Mouse (Mus musculus) bone marrow, adult 2 months (tissue): ENCODE results near the gene Pkn2. TPM values are rescaled to one million over a fixed set of nuclear protein-coding genes. Genes with fewer than 3 reads are reported as not detected.

Experiments
- H3K27ac ChIP-seq: fragments of 200-500 bp; 2 replicates; pipeline ENCODE4 v1.5.1; 2012; ENCODE audit warnings: low read depth, mild to moderate bottlenecking, control low read depth, inconsistent platforms, low read length; ENCODE audit not compliant: control insufficient read depth, poor library complexity, insufficient read depth
- H3K4me1 ChIP-seq: fragments of 200-500 bp; 2 replicates; pipeline ENCODE4 v1.6.1; 2011; ENCODE audit warnings: low read length; ENCODE audit not compliant: control insufficient read depth, insufficient read depth
- H3K4me3 ChIP-seq: fragments of 200-500 bp; replicated peaks from 2 replicates; pipeline ENCODE3; 2011; ENCODE audit warnings: mild to moderate bottlenecking, low read depth, low read length, control low read depth; ENCODE audit not compliant: control insufficient read depth
- CTCF ChIP-seq: fragments of 200-500 bp; IDR thresholded peaks from 2 replicates; pipeline ENCODE4 v1.5.1; 2011; ENCODE audit warnings: low read length, control low read depth; ENCODE audit not compliant: control insufficient read depth, insufficient read depth
- POLR2A ChIP-seq: fragments of 200-500 bp; IDR thresholded peaks from 2 replicates; pipeline ENCODE4 v1.6.1; 2011; ENCODE audit warnings: low read depth, mild to moderate bottlenecking, control low read depth, low read length, borderline replicate concordance; ENCODE audit not compliant: control insufficient read depth
- WGBS: fragments of 180-500 bp; shearing (Covaris S2); methylation state at CpG from one replicate; pipeline ENCODE4 v1.1.7; 2018; 5-methylcytosine and 5-hydroxymethylcytosine counted together
- polyA plus RNA-seq: library from polyadenylated mRNA; stranded (reverse); fragments of >200 nt; gene quantifications from 2 replicates; pipeline ENCODE4 v1.2.4, GENCODE M21; 2011; ENCODE audit warnings: low replicate concordance; ENCODE audit not compliant: missing spikeins, insufficient read depth, insufficient read length

Gene Pkn2
- polyA plus RNA-seq, 1 experiment, result 35.2 TPM

GRCm38 (mm10) chr3:142826449-142827146, 55.2 kb downstream of the Pkn2 start:
- WGBS, result 98% methylated on average over 4 of the region's 4 CpGs
- TF ChIP-seq CTCF, result no peak
- TF ChIP-seq POLR2A, result no peak

GRCm38 (mm10) chr3:142823606-142824005, 58.2 kb downstream of the Pkn2 start:
- 100% methylated on average over 1 of the region's 1 CpGs for WGBS
- Histone ChIP-seq H3K4me1 (no peaks in the 10 kb centered on the region), H3K27ac (no peak overlapping the region), H3K4me3 (no peak overlapping the region)
- TF ChIP-seq CTCF (no peak), POLR2A (no peak)

More at GRCm38 (mm10) chr3:142826449-142827146, 55.2 kb downstream of the Pkn2 start:
- no peak overlapping the region for H3K27ac ChIP-seq
- no peaks in the 10 kb centered on the region for H3K4me1 ChIP-seq
- no peak overlapping the region for H3K4me3 ChIP-seq

- Histone ChIP-seq H3K4me3 (no peak overlapping the region), H3K27ac (no peak overlapping the region), H3K4me1 (no peaks in the 10 kb centered on the region)
- 95% methylated on average over 3 of the region's 3 CpGs for WGBS
- TF ChIP-seq CTCF, result no peak
- no peak for TF ChIP-seq POLR2A
Measured at GRCm38 (mm10) chr3:142817506-142817905, 64.3 kb downstream of the Pkn2 start.

- no peaks in the 10 kb centered on the region for H3K4me1 ChIP-seq
- no peak overlapping the region for H3K27ac ChIP-seq
- TF ChIP-seq POLR2A (no peak), CTCF (no peak)
- H3K4me3 ChIP-seq, result no peak overlapping the region
- WGBS, result 87% methylated on average over 3 of the region's 3 CpGs
Measured at GRCm38 (mm10) chr3:142811582-142811981, 70.2 kb downstream of the Pkn2 start.

GRCm38 (mm10) chr3:142795587-142795986, 86.2 kb downstream of the Pkn2 start:
- 86% methylated on average over 3 of the region's 3 CpGs for WGBS
- H3K4me3 ChIP-seq, result no peak overlapping the region
- H3K4me1 ChIP-seq, result no peaks in the 10 kb centered on the region
- no peak overlapping the region for H3K27ac ChIP-seq
- TF ChIP-seq POLR2A (no peak), CTCF (no peak)

- H3K27ac ChIP-seq, result no peak overlapping the region
- H3K4me3 ChIP-seq, result no peak overlapping the region
- no peaks in the 10 kb centered on the region for H3K4me1 ChIP-seq
- TF ChIP-seq POLR2A, result no peak
- TF ChIP-seq CTCF, result no peak
- WGBS, result 93% methylated on average over 2 of the region's 2 CpGs
Measured at GRCm38 (mm10) chr3:142786423-142787072, 95.3 kb downstream of the Pkn2 start.

- TF ChIP-seq CTCF (no peak), POLR2A (no peak)
- WGBS, result 62% methylated on average over 3 of the region's 3 CpGs
- no peak overlapping the region for H3K4me3 ChIP-seq
- no peaks in the 10 kb centered on the region for H3K4me1 ChIP-seq
- H3K27ac ChIP-seq, result no peak overlapping the region
Measured at GRCm38 (mm10) chr3:142777227-142777626, 104.6 kb downstream of the Pkn2 start.

GRCm38 (mm10) chr3:142773538-142774191, 108.1 kb downstream of the Pkn2 start:
- Histone ChIP-seq H3K4me3 (no peak overlapping the region), H3K27ac (no peak overlapping the region), H3K4me1 (no peaks in the 10 kb centered on the region)
- TF ChIP-seq POLR2A (no peak), CTCF (no peak)
- 70% methylated on average over 4 of the region's 4 CpGs for WGBS
